In the genomic region with DNA sequence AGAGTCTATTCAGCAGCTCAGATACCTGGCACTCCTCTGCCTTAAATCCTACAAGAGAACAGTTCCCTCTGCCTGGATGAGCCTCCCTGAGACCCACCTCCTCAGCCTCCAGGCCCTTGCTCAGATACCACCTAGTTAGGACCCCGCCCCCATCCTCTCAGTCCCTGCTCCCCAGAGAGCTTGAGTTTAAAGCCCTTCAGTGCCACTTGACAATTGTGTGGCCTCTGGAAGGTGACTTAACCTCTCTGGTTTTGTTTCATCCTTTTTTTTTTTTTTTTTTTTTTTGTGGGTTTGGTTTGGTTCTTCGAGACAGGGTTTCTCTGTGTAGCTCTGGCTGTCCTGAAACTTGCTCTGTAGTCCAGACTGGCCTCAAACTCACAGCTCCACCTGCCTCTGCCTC, we compare ENCODE assay signal across 26 mouse cellular contexts. TPM values are rescaled to one million over a fixed set of nuclear protein-coding genes. Genes with fewer than 3 reads are reported as not detected.
A peak's percentile ranks its signal among the peaks of the same experiment; 100 is the strongest.
DNase-seq lines count a peak whose midpoint lies in the region; ATAC-seq and TF ChIP-seq lines count a peak whose summit lies in the region.
"Had no signal": no experiment of that assay in that cellular context is flagged by ENCODE, and none has a peak within 500 bp of the region (broad histone marks: within the 10 kb centered on the region; RNA-seq: fewer than 3 reads in every experiment).

No protein-coding gene starts in this region.

- dilution Hi-C loops in CH12.LX (cut with MboI; ENCODE audit: extremely low pct_ligation_motif_present, extremely low pct_unique_long_range_greater_than_20kb, low sequenced_read_pairs) = no loop called here

- no peaks in the 10 kb centered on the region for H3K9me3 ChIP-seq in liver, embryonic 13.5 days (replicated peaks)
- no peaks in the 10 kb centered on the region for H3K9me3 ChIP-seq in liver, postnatal 0 days (ENCODE audit: low read length)
- H3K9me3 ChIP-seq in CH12.LX (replicated peaks; ENCODE audit: low read length) = peaks cover 3% of the 10 kb centered on the region
- H3K9me3 ChIP-seq: embryonic facial prominence, embryonic 12.5 days; embryonic facial prominence, embryonic 15.5 days; heart, embryonic 12.5 days; heart, embryonic 15.5 days; hindbrain, embryonic 10.5 days; hindbrain, embryonic 13.5 days had no signal

- TF ChIP-seq EP300 in liver, postnatal 0 days (IDR thresholded peaks at IDR 0.05; ENCODE audit: low read depth) = no peak
- TF ChIP-seq EP300 in CH12.LX (IDR thresholded peaks at IDR 0.05; ENCODE audit: low read length) = no peak

- no peaks in the 10 kb centered on the region for H3K27me3 ChIP-seq in liver, embryonic 13.5 days
- H3K27me3 ChIP-seq in liver, postnatal 0 days (ENCODE audit: insufficient read depth, low read length) = no peaks in the 10 kb centered on the region
- no peaks in the 10 kb centered on the region for H3K27me3 ChIP-seq in CH12.LX (replicated peaks)
- H3K27me3 ChIP-seq: embryonic facial prominence, embryonic 12.5 days; embryonic facial prominence, embryonic 15.5 days; heart, embryonic 12.5 days; heart, embryonic 15.5 days; Patski had no signal

- no peaks in the 10 kb centered on the region; the same call in 1 of the 2 replicates for H3K79me2 ChIP-seq in CH12.LX (replicated peaks; ENCODE audit: control insufficient read depth, extremely low read depth, insufficient read depth, poor library complexity, severe bottlenecking)

- no peak for ATAC-seq in liver, embryonic 13.5 days (ENCODE audit: low read depth)
- no peak for ATAC-seq in liver, postnatal 0 days
- ATAC-seq: forebrain, embryonic 14.5 days; forebrain, postnatal 0 days; hindbrain, embryonic 16.5 days; Patski had no signal

- WGBS in liver, embryonic 13.5 days (ENCODE audit: insufficient replicate concordance) = 79% methylated on average over 2 of the region's 2 CpGs
- WGBS in liver, postnatal 0 days (ENCODE audit: insufficient replicate concordance) = 75% methylated on average over 2 of the region's 2 CpGs

- peak overlapping the region; percentile 48 for H3K27ac ChIP-seq in liver, embryonic 13.5 days
- no peak overlapping the region for H3K27ac ChIP-seq in liver, postnatal 0 days (ENCODE audit: low read depth)
- H3K27ac ChIP-seq in CH12.LX (ENCODE audit: insufficient read depth, low read depth) = no peak overlapping the region
- H3K27ac ChIP-seq: embryonic facial prominence, embryonic 12.5 days; embryonic facial prominence, embryonic 15.5 days; heart, embryonic 15.5 days; hindbrain, embryonic 10.5 days; hindbrain, embryonic 13.5 days had no signal

- H3K9ac ChIP-seq in liver, embryonic 13.5 days = no peak overlapping the region
- H3K9ac ChIP-seq in liver, postnatal 0 days (replicated peaks) = no peak overlapping the region
- H3K9ac ChIP-seq in CH12.LX (ENCODE audit: insufficient read depth, low read depth) = no peak overlapping the region
- H3K9ac ChIP-seq: embryonic facial prominence, embryonic 12.5 days; embryonic facial prominence, embryonic 15.5 days; forebrain, postnatal 0 days; heart, embryonic 12.5 days; heart, embryonic 15.5 days; hindbrain, embryonic 13.5 days had no signal

- no peaks in the 10 kb centered on the region for H3K36me3 ChIP-seq in liver, embryonic 13.5 days
- no peaks in the 10 kb centered on the region for H3K36me3 ChIP-seq in liver, postnatal 0 days (replicated peaks; ENCODE audit: insufficient read depth, low read length)
- peaks cover 16 to 46% of the 10 kb centered on the region in 2 experiments for H3K36me3 ChIP-seq in CH12.LX (replicated peaks in 1 of 2; ENCODE audit: control insufficient read depth in 1 of 2, insufficient read depth in 1 of 2, low read length in 1 of 2)
- H3K36me3 ChIP-seq: embryonic facial prominence, embryonic 12.5 days; embryonic facial prominence, embryonic 15.5 days; heart, embryonic 12.5 days; heart, embryonic 15.5 days; hindbrain, embryonic 10.5 days; hindbrain, embryonic 13.5 days had no signal

- TF ChIP-seq RAD21 in CH12.LX (IDR thresholded peaks at IDR 0.05; ENCODE audit: low read depth, low read length) = no peak

- no peak for DNase-seq in liver, embryonic 13.5 days
- DNase-seq in liver, postnatal 0 days = no peak
- peak; percentile 52 for DNase-seq in CD4-positive helper T cell, adult 2 months (ENCODE audit: low read depth, low spot score)
- no peak for DNase-seq in CH12.LX (ENCODE audit: extremely low read depth)
- peak; percentile 43 for DNase-seq in naive thymus-derived CD4-positive, alpha-beta T cell, adult 2 months (ENCODE audit: low read depth)
- DNase-seq in frontal cortex, postnatal 14 days (ENCODE audit: low spot score in 2 of 2) = no peak
- DNase-seq in left cerebral cortex, adult 11 months (ENCODE audit: low spot score) = no peak
- DNase-seq: adrenal gland, postnatal 10 days; adrenal gland, postnatal 36 days; cerebellum, adult 18-20 months; cerebellum, adult 9-11 months; cerebellum, postnatal 25 days; forebrain, postnatal 0 days; gastrocnemius, postnatal 25 days; heart, adult 18-20 months; heart, postnatal 10 days; heart, postnatal 36 days had no signal

- in situ Hi-C loops in CH12.LX (cut with MboI; ENCODE audit: low pct_ligation_motif_present, low pct_unique_long_range_greater_than_20kb, low sequenced_read_pairs) = loop anchor here (5.0 to 10.0 kb wide), 2 partner anchors 33 to 160 kb away; no protein-coding TSS in a partner anchor

- H3K4me2 ChIP-seq in liver, embryonic 13.5 days = no peak overlapping the region
- H3K4me2 ChIP-seq in liver, postnatal 0 days (ENCODE audit: low read depth, low read length) = no peak overlapping the region
- no peak overlapping the region for H3K4me2 ChIP-seq in CH12.LX (ENCODE audit: insufficient read depth, low read depth, poor library complexity, severe bottlenecking)
- H3K4me2 ChIP-seq: embryonic facial prominence, embryonic 12.5 days; embryonic facial prominence, embryonic 15.5 days; heart, embryonic 12.5 days; heart, embryonic 15.5 days; hindbrain, embryonic 13.5 days had no signal

- H3K4me1 ChIP-seq in liver, embryonic 13.5 days (replicated peaks) = peaks cover 73% of the 10 kb centered on the region
- peaks cover 28% of the 10 kb centered on the region for H3K4me1 ChIP-seq in liver, postnatal 0 days (ENCODE audit: insufficient read depth)
- peaks cover 22 to 43% of the 10 kb centered on the region in 2 experiments for H3K4me1 ChIP-seq in CH12.LX (ENCODE audit: control insufficient read depth in 1 of 2, insufficient read depth in 2 of 2)

- no peak for TF ChIP-seq POLR2A in CH12.LX (IDR thresholded peaks at IDR 0.05; ENCODE audit: low read depth, low read length)

- no peak overlapping the region for H3K4me3 ChIP-seq in liver, embryonic 13.5 days (replicated peaks)
- no peak overlapping the region for H3K4me3 ChIP-seq in liver, postnatal 0 days (ENCODE audit: low read depth, low read length)
- H3K4me3 ChIP-seq in CH12.LX (replicated peaks in 1 of 3; ENCODE audit: low read depth in 2 of 3, low read length in 2 of 3, poor library complexity in 1 of 3) = no peak overlapping the region
- H3K4me3 ChIP-seq: embryonic facial prominence, embryonic 12.5 days; embryonic facial prominence, embryonic 15.5 days; heart, embryonic 12.5 days; heart, embryonic 15.5 days; hindbrain, embryonic 10.5 days; hindbrain, embryonic 13.5 days had no signal

- no peak for TF ChIP-seq CTCF in liver, postnatal 0 days (IDR thresholded peaks at IDR 0.05; ENCODE audit: low read depth)
- TF ChIP-seq CTCF in CH12.LX (conservative IDR thresholded peaks at IDR 0.05 in 1 of 2, IDR thresholded peaks at IDR 0.05 in 1 of 2; ENCODE audit: low read depth in 2 of 2, low read length in 2 of 2) = no peak

TF ChIP-seq in CH12.LX, 34 proteins besides CTCF, POLR2A, EP300 and RAD21:
- TF ChIP-seq ZNF384 (IDR thresholded peaks at IDR 0.05; ENCODE audit: low read depth, low read length) = peak; percentile 58; the same call in 1 of the 2 replicates
- no peak for TF ChIP-seq USF1 (IDR thresholded peaks at IDR 0.05; ENCODE audit: low read depth, low read length)

RNA-seq across cellular contexts. Expression of gene Acot11, which starts 9.5 kb away (rescaled TPM):
- polyA plus RNA-seq in liver, embryonic 13.5 days (2015; fragmentation: Nextera tagmentation; extraction: Ambion mirVana) = 5.0 TPM in 2 replicates
- polyA plus RNA-seq in liver, postnatal 0 days (2015; fragmentation: Nextera tagmentation; extraction: Ambion mirVana) = 0.72 and 2.1 TPM in 2 replicates
- total RNA-seq in CH12.LX (2012; rRNA removed) = 4.8 and 6.8 TPM in 2 replicates
- 2.0 and 2.3 TPM in 2 replicates for total RNA-seq in CH12.LX (2014; rRNA removed)
- polyA plus RNA-seq in CH12.LX (2012; ENCODE audit: insufficient read length, low read depth) = 4.3 and 4.4 TPM in 2 replicates

Comparison
In these comparisons a context has a peak if more than half of its experiments do, and no peak if none do; other contexts are left out.
1. DNase-seq: peak in CD4-positive helper T cell, adult 2 months (single experiment) and naive thymus-derived CD4-positive, alpha-beta T cell, adult 2 months (single experiment); none in liver, embryonic 13.5 days (single experiment), liver, postnatal 0 days (single experiment), CH12.LX (single experiment), frontal cortex, postnatal 14 days (0 of 2) and left cerebral cortex, adult 11 months (single experiment).